Mouse (Mus musculus) limb, embryonic 15.5 days (tissue): ENCODE data around the gene Dkk1. TPM values are rescaled to one million over a fixed set of nuclear protein-coding genes. Genes with fewer than 3 reads are reported as not detected.
A peak's percentile ranks its signal among the peaks of the same experiment; 100 is the strongest.
"Not testable (repeated sequence)": the region's sequence is repeated elsewhere in the genome, so short reads cannot be mapped to it uniquely, and the experiment has no call there.

ENCODE experiments used
- ATAC-seq: fragments of 200-750 bp; cut with Nextera tagmentation; 2 replicates; pipeline ENCODE4 v1.8.0; 2017; ENCODE audit warnings: low read depth, moderate TSS enrichment; ENCODE audit not compliant: insufficient number of reproducible peaks, low FRiP score, low TSS enrichment
- H3K27ac ChIP-seq: fragments of 300-500 bp; sonication (generic); 2 replicates; pipeline ENCODE4 v1.5.1; 2015; ENCODE audit warnings: moderate library complexity, mild to moderate bottlenecking, inconsistent platforms
- H3K27me3 ChIP-seq: fragments of 300-500 bp; sonication (generic); 2 replicates; pipeline ENCODE4 v1.6.1; 2015; ENCODE audit warnings: inconsistent platforms
- H3K36me3 ChIP-seq: fragments of 300-500 bp; sonication (generic); 2 replicates; pipeline ENCODE4 v1.6.1; 2015; ENCODE audit warnings: inconsistent platforms
- H3K4me1 ChIP-seq: fragments of 300-500 bp; sonication (generic); 2 replicates; pipeline ENCODE4 v1.6.1; 2015; ENCODE audit warnings: inconsistent platforms
- H3K4me2 ChIP-seq: fragments of 300-500 bp; sonication (generic); 2 replicates; pipeline ENCODE4 v1.6.1; 2015; ENCODE audit warnings: mild to moderate bottlenecking, inconsistent platforms
- H3K4me3 ChIP-seq: fragments of 300-500 bp; sonication (generic); 2 replicates; pipeline ENCODE4 v1.5.1; 2015; ENCODE audit warnings: mild to moderate bottlenecking, inconsistent platforms
- H3K9ac ChIP-seq: fragments of 300-500 bp; sonication (generic); 2 replicates; pipeline ENCODE4 v1.6.1; 2015; ENCODE audit warnings: inconsistent platforms
- H3K9me3 ChIP-seq: fragments of 300-500 bp; sonication (generic); 2 replicates; pipeline ENCODE4 v1.6.1; 2016; ENCODE audit warnings: inconsistent platforms
- WGBS: fragments of 180-500 bp; shearing (Covaris S2); methylation state at CpG from one replicate; pipeline ENCODE4 v1.1.7; 2015; 5-methylcytosine and 5-hydroxymethylcytosine counted together
- polyA plus RNA-seq: library from polyadenylated mRNA; unstranded; fragments of >200 nt; fragmentation: Nextera tagmentation; extraction: Ambion mirVana; gene quantifications from 2 replicates; pipeline ENCODE4 v1.2.1, GENCODE M21; 2015

Dkk1 gene
- 14.6 and 16.5 TPM in 2 replicates for polyA plus RNA-seq

DNA sequence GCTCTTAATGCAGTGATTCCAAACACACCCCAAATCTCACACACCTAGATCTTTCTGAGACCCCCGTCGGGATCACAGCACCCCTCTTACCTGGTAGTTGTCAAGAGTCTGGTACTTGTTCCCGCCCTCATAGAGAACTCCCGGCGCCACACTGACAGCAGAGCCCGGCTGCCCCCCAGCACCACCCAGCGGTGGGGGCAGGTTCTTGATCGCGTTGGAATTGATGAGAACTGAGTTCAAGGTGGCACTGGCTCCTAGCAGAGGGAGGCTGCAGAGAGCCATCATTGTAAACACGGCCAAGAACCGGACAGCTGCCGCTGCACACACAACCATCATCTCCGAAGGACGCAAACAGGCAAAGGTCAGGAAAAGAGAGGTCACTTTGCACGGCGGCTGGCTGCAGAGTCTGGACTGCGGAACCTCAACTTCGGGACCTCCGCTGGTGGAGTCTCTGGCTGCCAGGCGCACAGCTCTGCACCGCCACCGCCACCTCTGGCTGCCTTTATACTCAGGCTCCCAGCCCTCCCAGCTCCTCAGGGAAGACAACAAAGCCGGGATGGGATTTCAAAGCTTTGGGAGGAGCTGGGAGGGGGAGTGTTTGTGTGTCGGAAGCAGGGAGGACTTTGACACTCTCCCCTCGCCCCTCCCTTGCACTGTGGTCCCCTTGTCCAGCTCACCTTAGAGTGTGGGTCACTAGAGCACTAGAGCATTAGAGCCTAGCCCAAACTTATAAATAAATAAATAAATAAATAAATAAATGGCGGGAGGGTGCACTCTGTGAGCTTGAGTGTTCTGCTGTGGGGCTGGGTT lies at the start of gene Dkk1:
Gene Dkk1, minus strand, starts transcription at position 622 of the 810 bp plus-strand sequence.
- 0 out of 2 replicates have a peak, but pooled peaks have one; percentile 30 for ATAC-seq
- H3K9ac ChIP-seq = 0 out of 2 replicates have a peak within 1 kb of the TSS, but pooled peaks have one; percentile 15
- H3K4me1 ChIP-seq = peaks cover 14% of the 10 kb centered on the region
- H3K4me2 ChIP-seq = peak within 1 kb of the TSS; percentile 54
- peaks cover 64% of the 10 kb centered on the region for H3K27me3 ChIP-seq
- no peaks in the 10 kb centered on the region for H3K36me3 ChIP-seq
- no peak within 1 kb of the TSS for H3K27ac ChIP-seq
- no peaks in the 10 kb centered on the region for H3K9me3 ChIP-seq
- peak within 1 kb of the TSS; percentile 40 for H3K4me3 ChIP-seq
- under 1% methylated on average over 26 of the region's 26 CpGs for WGBS

DNA sequence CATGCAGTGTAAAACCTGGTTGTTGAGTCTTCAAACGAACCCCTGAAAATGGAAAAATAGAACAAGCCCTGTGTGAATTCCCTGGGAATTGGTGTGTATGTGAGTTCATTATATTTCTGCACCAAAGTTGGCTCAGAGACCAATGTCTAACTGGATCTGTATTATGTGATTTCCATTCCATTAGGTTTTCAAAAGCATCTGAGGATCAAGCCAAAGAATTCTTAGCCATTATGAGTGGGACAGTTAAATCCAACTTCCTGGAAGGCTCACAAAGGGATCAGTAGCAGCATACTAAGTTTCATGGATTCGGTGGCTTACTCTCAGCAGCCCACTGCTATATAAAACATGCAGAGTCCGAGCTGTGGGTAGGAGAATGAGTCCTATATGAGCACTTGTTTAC lies 36.9 kb upstream of the Dkk1 start:
- Histone ChIP-seq H3K36me3 (no peaks in the 10 kb centered on the region), H3K4me1 (no peaks in the 10 kb centered on the region), H3K4me3 (no peak overlapping the region), H3K9me3 (no peaks in the 10 kb centered on the region), H3K27ac (no peak overlapping the region), H3K27me3 (no peaks in the 10 kb centered on the region), H3K4me2 (no peak overlapping the region), H3K9ac (no peak overlapping the region)
- WGBS = 68% methylated on average over 3 of the region's 3 CpGs
- no peak for ATAC-seq

DNA sequence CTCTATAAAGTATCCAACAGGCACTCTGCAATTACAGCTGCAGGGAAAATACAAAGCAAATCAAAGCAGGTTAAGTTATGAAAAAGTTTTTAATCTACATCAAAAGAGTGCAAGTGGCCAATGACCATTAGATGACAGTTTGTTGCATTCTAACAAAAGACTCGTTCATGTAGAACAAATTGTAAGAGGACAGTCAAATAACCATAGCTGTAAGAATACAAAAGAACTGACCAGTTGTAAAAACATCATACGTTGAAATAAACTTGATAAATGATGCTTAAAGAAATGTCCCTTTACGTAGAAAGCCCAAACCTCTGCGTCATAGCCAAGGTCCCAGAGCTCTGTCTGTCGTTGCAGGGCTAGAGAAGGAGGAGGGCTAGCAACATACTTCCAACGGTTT lies 15.1 kb upstream of the Dkk1 start:
- WGBS = 69% methylated on average over 6 of the region's 6 CpGs
- H3K9ac ChIP-seq = no peak overlapping the region
- H3K4me3 ChIP-seq = no peak overlapping the region
- no peaks in the 10 kb centered on the region for H3K27me3 ChIP-seq
- ATAC-seq = no peak
- no peaks in the 10 kb centered on the region for H3K36me3 ChIP-seq
- H3K4me1 ChIP-seq = no peaks in the 10 kb centered on the region
- H3K4me2 ChIP-seq = no peak overlapping the region
- H3K9me3 ChIP-seq = no peaks in the 10 kb centered on the region
- H3K27ac ChIP-seq = no peak overlapping the region

DNA sequence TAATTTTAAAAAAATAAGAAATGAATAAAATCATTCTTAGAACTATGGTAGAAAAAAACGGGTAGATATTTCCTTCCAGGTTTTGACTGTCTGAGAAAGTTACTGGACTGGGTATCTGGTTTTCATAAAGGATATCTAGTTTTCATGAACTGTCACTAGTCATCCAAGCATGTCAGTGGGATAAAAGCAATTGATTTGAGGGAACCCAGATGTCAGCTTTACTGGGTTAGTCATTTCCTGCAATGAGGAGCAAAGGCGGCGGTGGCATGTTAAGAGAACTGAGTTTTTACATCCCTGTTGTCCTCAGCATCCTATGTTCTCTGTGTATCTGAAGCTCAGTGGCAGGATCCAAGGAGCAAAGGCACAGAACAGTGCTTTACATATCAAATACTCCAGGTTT lies 14.4 kb upstream of the Dkk1 start:
- Histone ChIP-seq H3K4me3 (no peak overlapping the region), H3K27me3 (no peaks in the 10 kb centered on the region), H3K4me2 (no peak overlapping the region), H3K9ac (no peak overlapping the region), H3K9me3 (no peaks in the 10 kb centered on the region), H3K27ac (no peak overlapping the region), H3K4me1 (no peaks in the 10 kb centered on the region), H3K36me3 (no peaks in the 10 kb centered on the region)
- no peak for ATAC-seq
- WGBS = 56% methylated on average over 3 of the region's 3 CpGs

DNA sequence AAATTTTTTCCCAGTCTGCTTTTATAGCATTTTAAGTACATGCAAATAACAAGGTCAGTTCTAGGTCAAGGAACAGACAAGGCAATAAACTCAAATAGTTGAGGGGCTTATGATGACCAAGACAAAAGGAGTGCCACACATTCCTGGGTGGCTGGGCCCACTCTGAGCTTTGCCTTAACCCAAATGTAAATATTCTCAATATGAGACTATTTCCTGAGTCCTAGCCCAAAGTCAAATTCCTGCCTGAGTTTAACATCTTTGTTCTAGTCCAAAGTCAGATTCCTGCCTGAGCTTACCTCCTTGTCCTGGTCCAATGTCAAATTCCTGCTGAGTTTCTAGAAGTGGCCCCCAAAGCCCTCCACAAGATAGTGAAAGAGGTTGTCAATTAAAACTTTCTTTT lies 8.6 kb upstream of the Dkk1 start:
- Histone ChIP-seq H3K9ac (no peak overlapping the region), H3K4me1 (no peaks in the 10 kb centered on the region; the same call in 1 of the 2 replicates), H3K36me3 (no peaks in the 10 kb centered on the region), H3K27ac (no peak overlapping the region), H3K4me3 (no peak overlapping the region), H3K27me3 (peaks cover 9% of the 10 kb centered on the region), H3K9me3 (no peaks in the 10 kb centered on the region), H3K4me2 (no peak overlapping the region)
- ATAC-seq = no peak

DNA sequence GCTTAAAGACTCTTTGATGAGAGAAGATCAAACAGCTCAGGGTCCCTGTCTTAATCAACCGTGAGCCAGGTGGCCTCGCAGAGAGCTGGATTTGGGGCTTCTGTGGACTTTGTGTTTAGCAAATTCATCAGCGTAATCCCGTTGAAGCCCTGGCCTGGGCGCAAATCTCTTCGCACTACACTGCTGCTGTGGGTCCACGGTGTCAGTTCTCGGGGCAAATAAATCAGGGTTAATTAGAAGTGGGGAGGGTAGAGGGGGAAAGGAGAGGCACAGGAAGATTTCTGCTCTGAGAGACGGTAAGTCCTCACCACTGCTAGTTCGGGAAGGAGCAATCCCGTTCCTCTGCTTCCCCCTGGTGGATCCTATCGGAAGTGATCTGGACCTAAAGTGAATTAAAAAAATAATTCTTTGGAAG lies 5.0 kb upstream of the Dkk1 start:
- Histone ChIP-seq H3K4me2 (peak overlapping the region; percentile 43), H3K27me3 (peaks cover 34% of the 10 kb centered on the region), H3K4me1 (peaks cover under 1% of the 10 kb centered on the region), H3K4me3 (peak overlapping the region; percentile 22), H3K9ac (0 out of 2 replicates have a peak overlapping the region, but pooled peaks have one; percentile 2), H3K27ac (no peak overlapping the region), H3K36me3 (no peaks in the 10 kb centered on the region), H3K9me3 (no peaks in the 10 kb centered on the region)
- ATAC-seq = no peak
- 1% methylated on average over 12 of the region's 12 CpGs for WGBS

DNA sequence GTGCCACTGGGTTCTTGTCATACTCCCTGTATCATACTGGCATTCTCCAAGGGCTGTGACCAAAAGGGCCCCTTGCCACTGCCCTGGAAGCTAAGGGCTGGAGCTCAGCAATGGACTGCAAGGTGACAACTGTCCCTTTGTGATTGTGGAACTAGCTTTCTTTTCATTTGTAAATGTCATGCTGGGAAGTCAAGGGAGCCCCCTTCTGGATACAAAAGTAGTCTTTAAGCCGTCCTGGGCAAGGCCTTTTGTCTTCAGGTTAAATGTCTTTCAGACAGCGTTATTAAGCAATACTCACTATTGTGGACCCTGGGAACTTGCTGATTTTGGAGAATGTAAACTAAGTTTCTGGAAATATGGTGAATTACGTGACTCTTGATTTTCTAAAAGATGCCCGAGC lies 4.3 kb upstream of the Dkk1 start:
- Histone ChIP-seq H3K27ac (no peak overlapping the region), H3K9ac (no peak overlapping the region), H3K4me1 (peaks cover 8% of the 10 kb centered on the region), H3K27me3 (peaks cover 41% of the 10 kb centered on the region), H3K4me2 (no peak overlapping the region), H3K4me3 (no peak overlapping the region), H3K36me3 (no peaks in the 10 kb centered on the region), H3K9me3 (no peaks in the 10 kb centered on the region)
- 18% methylated on average over 4 of the region's 4 CpGs for WGBS
- no peak for ATAC-seq

DNA sequence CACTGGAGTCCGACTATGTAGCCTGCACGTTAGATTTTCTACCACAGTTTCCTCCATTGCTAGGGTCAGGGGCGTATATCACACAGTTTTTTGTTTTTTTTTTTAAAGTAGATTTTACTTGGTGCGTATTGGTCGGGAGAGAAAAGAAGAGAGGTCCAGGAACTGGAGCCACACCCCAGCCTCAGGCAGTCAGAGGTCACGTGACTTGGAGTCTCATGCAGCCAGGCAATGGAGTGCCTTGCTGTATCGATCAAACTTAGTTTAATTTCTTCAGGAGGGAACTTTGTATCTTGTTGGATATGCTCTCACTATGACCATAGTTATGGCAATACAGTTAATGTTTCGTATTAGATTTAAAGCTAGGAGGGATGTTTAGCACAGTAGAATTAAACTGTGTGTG lies 2.8 kb upstream of the Dkk1 start:
- Histone ChIP-seq H3K27ac (no peak overlapping the region), H3K4me3 (no peak overlapping the region), H3K4me1 (peaks cover 14% of the 10 kb centered on the region), H3K9me3 (no peaks in the 10 kb centered on the region), H3K36me3 (no peaks in the 10 kb centered on the region), H3K9ac (no peak overlapping the region), H3K4me2 (no peak overlapping the region), H3K27me3 (peaks cover 56% of the 10 kb centered on the region)
- WGBS = 66% methylated on average over 8 of the region's 8 CpGs
- no peak for ATAC-seq

DNA sequence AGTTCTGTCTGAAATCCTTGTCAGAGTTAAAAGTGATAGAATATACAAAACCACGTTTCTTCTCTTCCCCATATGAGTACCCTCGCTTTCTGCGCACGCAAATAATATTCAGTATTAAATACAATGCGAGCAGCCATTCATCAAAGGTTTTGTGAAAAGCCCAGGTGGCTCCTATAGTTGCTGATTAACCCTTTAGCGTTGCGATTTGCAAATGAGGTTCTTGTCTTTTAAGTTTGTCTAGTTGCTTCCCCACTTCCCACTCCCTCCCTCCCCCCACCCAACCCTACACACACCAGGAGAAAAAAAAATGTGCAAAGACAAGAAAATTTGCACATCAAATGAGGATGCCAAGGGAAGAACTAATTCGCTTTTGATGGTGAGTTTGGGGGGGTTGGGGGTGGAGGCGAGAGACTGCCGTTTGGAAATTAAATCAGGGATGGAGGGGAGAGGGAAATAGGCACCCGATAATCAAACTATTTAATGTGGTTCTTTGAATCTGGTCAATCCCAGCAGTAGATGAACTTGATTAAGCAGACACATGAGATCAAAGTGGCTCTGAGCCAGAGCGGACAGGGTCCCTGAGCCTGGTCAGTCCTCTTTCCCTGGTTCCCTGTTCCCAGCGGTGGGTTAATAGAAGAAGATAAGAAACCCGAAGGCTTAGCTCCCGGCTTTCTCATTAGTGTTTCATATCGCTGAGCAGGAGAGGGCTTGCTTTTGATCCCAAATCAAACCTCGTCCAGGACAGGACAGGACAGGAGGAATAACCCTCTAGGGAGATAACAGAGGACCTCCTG lies 586 bp upstream of the Dkk1 start:
- no peaks in the 10 kb centered on the region for H3K36me3 ChIP-seq
- whole genome bisulfite sequencing = 2% methylated on average over 17 of the region's 17 CpGs
- H3K4me3 ChIP-seq = peak overlapping the region; percentile 40
- H3K9ac ChIP-seq = no peak overlapping the region
- no peaks in the 10 kb centered on the region for H3K9me3 ChIP-seq
- peaks cover 64% of the 10 kb centered on the region for H3K27me3 ChIP-seq
- ATAC-seq = no peak
- peak overlapping the region; percentile 54; the same call in 1 of the 2 replicates for H3K4me2 ChIP-seq
- H3K4me1 ChIP-seq = peaks cover 14% of the 10 kb centered on the region
- H3K27ac ChIP-seq = no peak overlapping the region

DNA sequence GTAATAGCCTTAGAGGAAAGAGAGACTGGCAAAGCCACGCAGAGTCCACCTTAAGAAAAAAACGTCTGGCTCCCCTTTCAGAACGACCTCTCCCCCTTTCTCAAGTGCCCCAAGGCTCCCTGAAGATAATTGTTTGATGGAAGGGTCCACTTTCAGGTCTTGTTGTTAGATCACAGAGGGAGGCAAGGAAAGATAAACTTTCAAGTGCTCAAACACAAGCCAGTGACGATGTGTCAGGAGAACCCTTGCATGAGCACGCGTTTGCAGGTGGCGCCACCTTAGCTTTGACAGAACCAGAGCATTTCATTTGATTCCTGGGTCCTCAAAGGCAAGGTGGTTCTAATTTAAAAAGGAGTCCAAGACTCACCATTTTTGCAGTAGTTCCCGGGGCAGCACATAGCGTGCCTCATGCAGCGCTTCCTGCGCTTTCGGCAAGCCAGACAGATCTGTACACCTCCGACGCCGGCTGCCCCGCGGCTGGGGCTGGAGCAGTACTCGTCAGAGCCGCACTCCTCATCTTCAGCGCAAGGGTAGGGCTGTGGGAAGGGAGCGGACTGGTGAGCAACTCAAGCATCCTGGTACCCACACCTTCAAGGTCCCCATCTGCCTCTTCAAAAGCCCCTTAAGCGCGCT lies 938 bp downstream of the Dkk1 start:
- no peak for ATAC-seq

DNA sequence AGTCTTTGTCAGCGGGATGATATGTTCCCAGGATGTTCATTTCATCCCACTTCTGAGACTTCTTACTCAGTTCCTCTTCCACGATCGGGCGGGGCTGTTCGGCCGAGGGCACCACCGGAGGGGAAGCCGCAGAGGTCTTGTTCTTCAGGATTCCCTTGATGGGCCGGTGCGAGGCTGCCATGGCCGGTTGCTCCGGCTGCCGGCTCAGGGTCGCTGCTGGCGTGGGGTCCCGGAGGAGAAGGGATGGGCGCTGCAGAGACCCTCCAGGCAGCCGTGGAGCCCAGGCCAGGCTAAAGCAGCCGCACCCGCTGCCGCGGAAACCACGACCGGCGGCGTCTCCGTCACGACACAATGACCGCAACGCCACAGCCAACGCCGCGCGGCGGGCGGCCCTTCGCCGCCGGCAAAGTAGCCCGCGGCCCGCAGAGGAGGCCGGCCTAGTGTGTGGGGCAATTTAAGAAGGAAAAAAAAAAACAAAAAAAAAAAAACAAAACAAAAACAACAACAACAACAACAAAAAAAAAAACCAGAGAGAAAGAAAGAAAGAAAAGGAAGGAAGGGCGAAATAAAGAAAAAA lies 10.0 kb downstream of the Dkk1 start:
- peak overlapping the region; percentile 43 for H3K4me3 ChIP-seq
- H3K9me3 ChIP-seq, H3K9ac ChIP-seq, H3K36me3 ChIP-seq, H3K4me1 ChIP-seq, H3K27me3 ChIP-seq, H3K27ac ChIP-seq, ATAC-seq: not testable (repeated sequence)
- WGBS = 3% methylated on average over 42 of the region's 44 CpGs
- H3K4me2 ChIP-seq = peak overlapping the region; percentile 69

More for the DNA sequence above, 938 bp downstream of the Dkk1 start:
- no peak overlapping the region for H3K27ac ChIP-seq
- peaks cover 61% of the 10 kb centered on the region for H3K27me3 ChIP-seq
- H3K4me1 ChIP-seq = peaks cover 14% of the 10 kb centered on the region
- no peak overlapping the region for H3K9ac ChIP-seq
- no peaks in the 10 kb centered on the region for H3K36me3 ChIP-seq
- peak overlapping the region; percentile 54 for H3K4me2 ChIP-seq
- 1% methylated on average over 23 of the region's 23 CpGs for WGBS
- H3K9me3 ChIP-seq = no peaks in the 10 kb centered on the region
- peak overlapping the region; percentile 40 for H3K4me3 ChIP-seq
